In genomic region chr7:99605058-99605457, GRCm38 (mm10) we compare ENCODE assay signal across 17 mouse cellular contexts. TPM values are rescaled to one million over a fixed set of nuclear protein-coding genes. Genes with fewer than 3 reads are reported as not detected.
DNase-seq lines count a peak whose midpoint lies in the region; ATAC-seq lines count a peak whose summit lies in the region.
"Had no signal": no experiment of that assay in that cellular context is flagged by ENCODE, and none has a peak within 500 bp of the region (broad histone marks: within the 10 kb centered on the region; RNA-seq: fewer than 3 reads in every experiment).

No protein-coding gene starts in this region.

- H3K4me2 ChIP-seq in liver, embryonic 11.5 days, result no peak overlapping the region
- H3K4me2 ChIP-seq in liver, embryonic 16.5 days (ENCODE audit: low read depth, low read length), result no peak overlapping the region
- H3K4me2 ChIP-seq: forebrain, embryonic 15.5 days; heart, embryonic 12.5 days; hindbrain, embryonic 15.5 days had no signal

- H3K36me3 ChIP-seq in liver, embryonic 11.5 days (ENCODE audit: control insufficient read depth, insufficient read depth, low read length), result peaks cover 33% of the 10 kb centered on the region
- H3K36me3 ChIP-seq in liver, embryonic 16.5 days (ENCODE audit: control insufficient read depth, insufficient read depth), result peaks cover 46% of the 10 kb centered on the region

- H3K9ac ChIP-seq in liver, embryonic 11.5 days (ENCODE audit: low read depth, low read length), result no peak overlapping the region
- no peak overlapping the region for H3K9ac ChIP-seq in liver, embryonic 16.5 days (ENCODE audit: low read depth, low read length)
- H3K9ac ChIP-seq: forebrain, embryonic 15.5 days; heart, embryonic 12.5 days; hindbrain, embryonic 15.5 days had no signal

- DNase-seq in liver, embryonic 11.5 days (ENCODE audit: low spot score), result no peak
- DNase-seq in liver, result no peak
- DNase-seq in frontal cortex, postnatal 10 days (ENCODE audit: low spot score in 2 of 2), result no peak
- DNase-seq in cerebellum, adult 9-11 months, result no peak
- DNase-seq: adrenal gland, adult 8-10 months; adrenal gland, postnatal 36 days; cerebellum, adult 8-10 months; cerebellum, postnatal 25 days; gastrocnemius, postnatal 14 days had no signal

- peak; percentile 22; the same call in 1 of the 2 replicates for ATAC-seq in liver, embryonic 11.5 days (replicated peaks; ENCODE audit: low FRiP score)
- 0 out of 2 replicates have a peak, but pooled peaks have one; percentile 27 for ATAC-seq in common myeloid progenitor, adult 5-6 weeks (replicated peaks; ENCODE audit: low read depth, poor library complexity, severe bottlenecking)
- 0 out of 2 replicates have a peak, but pooled peaks have one; percentile 9 for ATAC-seq in erythroid progenitor cell, adult 5-6 weeks (replicated peaks; ENCODE audit: low FRiP score, poor library complexity, severe bottlenecking)
- no peak for ATAC-seq in liver, embryonic 16.5 days (ENCODE audit: low read depth)
- ATAC-seq: forebrain, embryonic 15.5 days had no signal

- no peaks in the 10 kb centered on the region for H3K27me3 ChIP-seq in liver, embryonic 11.5 days (replicated peaks; ENCODE audit: control insufficient read depth, insufficient read depth, low read length)
- no peaks in the 10 kb centered on the region for H3K27me3 ChIP-seq in liver, embryonic 16.5 days (ENCODE audit: control insufficient read depth, insufficient read depth, low read depth, low read length)
- H3K27me3 ChIP-seq: forebrain, embryonic 15.5 days; heart, embryonic 12.5 days; hindbrain, embryonic 15.5 days had no signal

- WGBS in liver, embryonic 11.5 days, result 88% methylated on average over 2 of the region's 2 CpGs
- 80% methylated on average over 2 of the region's 2 CpGs for WGBS in liver, embryonic 16.5 days (ENCODE audit: insufficient replicate concordance)

- no peaks in the 10 kb centered on the region for H3K9me3 ChIP-seq in liver, embryonic 11.5 days (ENCODE audit: control insufficient read depth, low read length)
- no peaks in the 10 kb centered on the region for H3K9me3 ChIP-seq in liver, embryonic 16.5 days (replicated peaks; ENCODE audit: control insufficient read depth, low read length)
- H3K9me3 ChIP-seq: embryonic facial prominence, embryonic 10.5 days; forebrain, embryonic 15.5 days; heart, embryonic 12.5 days; hindbrain, embryonic 15.5 days had no signal

- no peaks in the 10 kb centered on the region; the same call in 1 of the 2 replicates for H3K4me1 ChIP-seq in liver, embryonic 11.5 days (replicated peaks; ENCODE audit: control insufficient read depth, insufficient read depth, low read length)
- no peaks in the 10 kb centered on the region for H3K4me1 ChIP-seq in liver, embryonic 16.5 days (ENCODE audit: control insufficient read depth, low read depth, low read length)
- H3K4me1 ChIP-seq: forebrain, embryonic 15.5 days; heart, embryonic 12.5 days; hindbrain, embryonic 15.5 days had no signal

- no peak overlapping the region for H3K4me3 ChIP-seq in liver, embryonic 11.5 days (ENCODE audit: low read depth, low read length)
- H3K4me3 ChIP-seq in liver, embryonic 16.5 days (ENCODE audit: low read depth, low read length), result no peak overlapping the region
- H3K4me3 ChIP-seq: embryonic facial prominence, embryonic 10.5 days; erythroblast, embryonic 14.5 days; forebrain, embryonic 15.5 days; heart, embryonic 12.5 days; hindbrain, embryonic 15.5 days had no signal

- H3K27ac ChIP-seq in liver, embryonic 11.5 days (ENCODE audit: low read depth, low read length), result no peak overlapping the region
- peak overlapping the region; percentile 20; the same call in 1 of the 2 replicates for H3K27ac ChIP-seq in liver, embryonic 16.5 days (ENCODE audit: low read length)
- H3K27ac ChIP-seq: embryonic facial prominence, embryonic 10.5 days; forebrain, embryonic 15.5 days; hindbrain, embryonic 15.5 days had no signal

RNA-seq across cellular contexts. Expression of gene Tpbgl, which starts 21.8 kb away (rescaled TPM):
- 0.53 and 0.78 TPM in 2 replicates for polyA plus RNA-seq in liver, embryonic 11.5 days (2014; fragmentation: Nextera tagmentation; extraction: Ambion mirVana)
- total RNA-seq in common myeloid progenitor, adult 5-6 weeks (2017), result 0.34 TPM in 1 of 2 replicates, not detected in the other
- total RNA-seq in erythroid progenitor cell, adult 5-6 weeks (2015; ENCODE audit: low replicate concordance), result 0.42 and 1.1 TPM in 2 replicates
- total RNA-seq in erythroid progenitor cell, adult 5-6 weeks (2017; ENCODE audit: low replicate concordance), result 0.39 and 0.83 TPM in 2 replicates
- 0.39 and 0.47 TPM in 2 replicates for polyA plus RNA-seq in liver, embryonic 16.5 days (2015; fragmentation: Nextera tagmentation; extraction: Ambion mirVana)
